Mouse (Mus musculus) limb, embryonic 15.5 days (tissue): ENCODE measurements at regions not wholly inside any gene's neighbourhood (a gene's known extent, or its start where the extent isn't known, plus 50 kb on each side); places are given as distances from the start of the nearest gene placed in this dataset.

ENCODE experiments used
- ATAC-seq: fragments of 200-750 bp; cut with Nextera tagmentation; 2 replicates; pipeline ENCODE4 v1.8.0; 2017; ENCODE audit warnings: low read depth, moderate TSS enrichment; ENCODE audit not compliant: insufficient number of reproducible peaks, low FRiP score, low TSS enrichment
- H3K27ac ChIP-seq: fragments of 300-500 bp; sonication (generic); 2 replicates; pipeline ENCODE4 v1.5.1; 2015; ENCODE audit warnings: moderate library complexity, mild to moderate bottlenecking, inconsistent platforms
- H3K27me3 ChIP-seq: fragments of 300-500 bp; sonication (generic); 2 replicates; pipeline ENCODE4 v1.6.1; 2015; ENCODE audit warnings: inconsistent platforms
- H3K36me3 ChIP-seq: fragments of 300-500 bp; sonication (generic); 2 replicates; pipeline ENCODE4 v1.6.1; 2015; ENCODE audit warnings: inconsistent platforms
- H3K4me1 ChIP-seq: fragments of 300-500 bp; sonication (generic); 2 replicates; pipeline ENCODE4 v1.6.1; 2015; ENCODE audit warnings: inconsistent platforms
- H3K4me2 ChIP-seq: fragments of 300-500 bp; sonication (generic); 2 replicates; pipeline ENCODE4 v1.6.1; 2015; ENCODE audit warnings: mild to moderate bottlenecking, inconsistent platforms
- H3K4me3 ChIP-seq: fragments of 300-500 bp; sonication (generic); 2 replicates; pipeline ENCODE4 v1.5.1; 2015; ENCODE audit warnings: mild to moderate bottlenecking, inconsistent platforms
- H3K9ac ChIP-seq: fragments of 300-500 bp; sonication (generic); 2 replicates; pipeline ENCODE4 v1.6.1; 2015; ENCODE audit warnings: inconsistent platforms
- H3K9me3 ChIP-seq: fragments of 300-500 bp; sonication (generic); 2 replicates; pipeline ENCODE4 v1.6.1; 2016; ENCODE audit warnings: inconsistent platforms
- WGBS: fragments of 180-500 bp; shearing (Covaris S2); methylation state at CpG from one replicate; pipeline ENCODE4 v1.1.7; 2015; 5-methylcytosine and 5-hydroxymethylcytosine counted together

GRCm38 (mm10) chr5:133790726-133791125 lies 308.8 kb upstream of the Castor2 start:
- Histone ChIP-seq H3K4me1 (no peaks in the 10 kb centered on the region), H3K36me3 (no peaks in the 10 kb centered on the region), H3K4me3 (no peak overlapping the region), H3K27me3 (0 out of 2 replicates have a peak, but pooled peaks cover 9% of the 10 kb centered on the region), H3K9ac (no peak overlapping the region), H3K27ac (no peak overlapping the region), H3K9me3 (no peaks in the 10 kb centered on the region), H3K4me2 (no peak overlapping the region)
- WGBS: 62% methylated on average over 6 of the region's 6 CpGs
- ATAC-seq: no peak

- no peak overlapping the region for H3K27ac ChIP-seq
- H3K4me1 ChIP-seq: no peaks in the 10 kb centered on the region
- WGBS: 84% methylated on average over 8 of the region's 8 CpGs
- H3K9ac ChIP-seq: no peak overlapping the region
- no peaks in the 10 kb centered on the region for H3K9me3 ChIP-seq
- 0 out of 2 replicates have a peak, but pooled peaks cover 9% of the 10 kb centered on the region for H3K27me3 ChIP-seq
- no peak for ATAC-seq
- H3K4me2 ChIP-seq: no peak overlapping the region
- no peaks in the 10 kb centered on the region for H3K36me3 ChIP-seq
- H3K4me3 ChIP-seq: no peak overlapping the region
These were observed 311.5 kb upstream of the Castor2 start for GRCm38 (mm10) chr5:133788006-133788405.

GRCm38 (mm10) chr5:133787491-133787890 lies 312.0 kb upstream of the Castor2 start:
- no peak overlapping the region for H3K4me2 ChIP-seq
- no peaks in the 10 kb centered on the region for H3K4me1 ChIP-seq
- H3K36me3 ChIP-seq: no peaks in the 10 kb centered on the region
- H3K27me3 ChIP-seq: 0 out of 2 replicates have a peak, but pooled peaks cover 7% of the 10 kb centered on the region
- no peak overlapping the region for H3K9ac ChIP-seq
- 72% methylated on average over 7 of the region's 7 CpGs for WGBS
- H3K27ac ChIP-seq: no peak overlapping the region
- H3K9me3 ChIP-seq: no peaks in the 10 kb centered on the region
- no peak for ATAC-seq
- no peak overlapping the region for H3K4me3 ChIP-seq

- ATAC-seq: no peak
- Histone ChIP-seq H3K4me3 (no peak overlapping the region), H3K27ac (no peak overlapping the region), H3K9ac (no peak overlapping the region), H3K36me3 (no peaks in the 10 kb centered on the region), H3K4me1 (no peaks in the 10 kb centered on the region), H3K4me2 (no peak overlapping the region), H3K27me3 (no peaks in the 10 kb centered on the region), H3K9me3 (no peaks in the 10 kb centered on the region)
These were observed 322.9 kb upstream of the Castor2 start for GRCm38 (mm10) chr5:133776591-133776990.

GRCm38 (mm10) chr5:133774116-133774515 lies 325.4 kb upstream of the Castor2 start:
- ATAC-seq: no peak
- no peak overlapping the region for H3K9ac ChIP-seq

GRCm38 (mm10) chr5:133768856-133769255 lies 330.7 kb upstream of the Castor2 start:
- no peak for ATAC-seq
- Histone ChIP-seq H3K9me3 (no peaks in the 10 kb centered on the region), H3K4me3 (no peak overlapping the region), H3K4me2 (no peak overlapping the region), H3K36me3 (no peaks in the 10 kb centered on the region), H3K9ac (no peak overlapping the region), H3K27me3 (no peaks in the 10 kb centered on the region), H3K27ac (no peak overlapping the region), H3K4me1 (no peaks in the 10 kb centered on the region)
- 73% methylated on average over 2 of the region's 2 CpGs for WGBS

More at GRCm38 (mm10) chr5:133774116-133774515, 325.4 kb upstream of the Castor2 start:
- Histone ChIP-seq H3K27me3 (no peaks in the 10 kb centered on the region), H3K9me3 (no peaks in the 10 kb centered on the region), H3K4me1 (no peaks in the 10 kb centered on the region), H3K27ac (no peak overlapping the region), H3K4me2 (no peak overlapping the region), H3K36me3 (no peaks in the 10 kb centered on the region), H3K4me3 (no peak overlapping the region)
- WGBS: 82% methylated on average over 3 of the region's 3 CpGs

- Histone ChIP-seq H3K9ac (no peak overlapping the region), H3K4me1 (no peaks in the 10 kb centered on the region), H3K27me3 (no peaks in the 10 kb centered on the region), H3K4me2 (no peak overlapping the region), H3K36me3 (no peaks in the 10 kb centered on the region), H3K9me3 (no peaks in the 10 kb centered on the region), H3K27ac (no peak overlapping the region), H3K4me3 (no peak overlapping the region)
- 93% methylated on average over 2 of the region's 2 CpGs for WGBS
- ATAC-seq: no peak
These were observed 341.7 kb upstream of the Castor2 start for GRCm38 (mm10) chr5:133757817-133758216.

- Histone ChIP-seq H3K27ac (no peak overlapping the region), H3K9me3 (no peaks in the 10 kb centered on the region), H3K9ac (no peak overlapping the region), H3K4me1 (no peaks in the 10 kb centered on the region), H3K36me3 (no peaks in the 10 kb centered on the region), H3K4me2 (no peak overlapping the region), H3K27me3 (no peaks in the 10 kb centered on the region), H3K4me3 (no peak overlapping the region)
- 30% methylated on average over 7 of the region's 7 CpGs for WGBS
- ATAC-seq: no peak
These were observed 345.3 kb upstream of the Castor2 start for GRCm38 (mm10) chr5:133754180-133754579.

- Histone ChIP-seq H3K27ac (no peak overlapping the region), H3K4me2 (no peak overlapping the region), H3K9ac (no peak overlapping the region), H3K4me1 (no peaks in the 10 kb centered on the region), H3K9me3 (no peaks in the 10 kb centered on the region), H3K27me3 (no peaks in the 10 kb centered on the region), H3K4me3 (no peak overlapping the region), H3K36me3 (no peaks in the 10 kb centered on the region)
- 43% methylated on average over 8 of the region's 8 CpGs for WGBS
- ATAC-seq: no peak
These were observed 345.9 kb upstream of the Castor2 start for GRCm38 (mm10) chr5:133753461-133754160.

GRCm38 (mm10) chr5:133746960-133747359 lies 352.6 kb upstream of the Castor2 start:
- no peak for ATAC-seq
- Histone ChIP-seq H3K27ac (no peak overlapping the region), H3K4me3 (no peak overlapping the region), H3K9ac (no peak overlapping the region), H3K9me3 (no peaks in the 10 kb centered on the region), H3K36me3 (no peaks in the 10 kb centered on the region), H3K27me3 (no peaks in the 10 kb centered on the region), H3K4me1 (no peaks in the 10 kb centered on the region), H3K4me2 (no peak overlapping the region)
- WGBS: 79% methylated on average over 1 of the region's 1 CpGs

GRCm38 (mm10) chr5:133746411-133746810 lies 353.1 kb upstream of the Castor2 start:
- no peaks in the 10 kb centered on the region for H3K9me3 ChIP-seq
- H3K4me1 ChIP-seq: no peaks in the 10 kb centered on the region
- H3K27ac ChIP-seq: no peak overlapping the region
- H3K36me3 ChIP-seq: no peaks in the 10 kb centered on the region
- no peak for ATAC-seq
- no peak overlapping the region for H3K4me3 ChIP-seq
- no peak overlapping the region for H3K4me2 ChIP-seq
- 77% methylated on average over 10 of the region's 10 CpGs for WGBS
- H3K27me3 ChIP-seq: no peaks in the 10 kb centered on the region
- H3K9ac ChIP-seq: no peak overlapping the region

- Histone ChIP-seq H3K9me3 (no peaks in the 10 kb centered on the region), H3K9ac (no peak overlapping the region), H3K4me1 (no peaks in the 10 kb centered on the region), H3K36me3 (no peaks in the 10 kb centered on the region), H3K4me2 (no peak overlapping the region), H3K27me3 (no peaks in the 10 kb centered on the region), H3K27ac (no peak overlapping the region), H3K4me3 (no peak overlapping the region)
- WGBS: 79% methylated on average over 3 of the region's 3 CpGs
- no peak for ATAC-seq
These were observed 355.4 kb upstream of the Castor2 start for GRCm38 (mm10) chr5:133744136-133744535.

- 72% methylated on average over 2 of the region's 2 CpGs for WGBS
- H3K4me3 ChIP-seq: no peak overlapping the region
- no peak overlapping the region for H3K27ac ChIP-seq
These were observed 355.9 kb upstream of the Castor2 start for GRCm38 (mm10) chr5:133743606-133744005.

More at GRCm38 (mm10) chr5:133743606-133744005, 355.9 kb upstream of the Castor2 start:
- no peak overlapping the region for H3K4me2 ChIP-seq
- H3K9me3 ChIP-seq: no peaks in the 10 kb centered on the region
- no peaks in the 10 kb centered on the region for H3K27me3 ChIP-seq
- no peaks in the 10 kb centered on the region for H3K4me1 ChIP-seq
- no peak for ATAC-seq
- no peak overlapping the region for H3K9ac ChIP-seq
- H3K36me3 ChIP-seq: no peaks in the 10 kb centered on the region
